Mouse (Mus musculus) midbrain, postnatal 0 days (tissue): ENCODE results near the gene Olig1. TPM values are rescaled to one million over a fixed set of nuclear protein-coding genes. Genes with fewer than 3 reads are reported as not detected.

Experiments
- ATAC-seq: fragments of 200-750 bp; cut with Nextera tagmentation; 2 replicates; pipeline ENCODE4 v1.8.0; 2017; ENCODE audit warnings: moderate number of reproducible peaks, mild to moderate bottlenecking, moderate TSS enrichment, moderate library complexity; ENCODE audit not compliant: low FRiP score
- DNase-seq: peaks from one replicate; pipeline ENCODE4 v3.0.0-alpha.2; 2015; ENCODE audit warnings: low spot score
- H3K27ac ChIP-seq: fragments of 300-500 bp; sonication (generic); 2 replicates; pipeline ENCODE4 v1.5.1; 2014; ENCODE audit warnings: low read depth, mild to moderate bottlenecking, low read length, mixed read lengths
- H3K27me3 ChIP-seq: fragments of 300-500 bp; sonication (generic); 2 replicates; pipeline ENCODE4 v1.6.1; 2014; ENCODE audit warnings: low read length, control low read depth, mixed read lengths; ENCODE audit not compliant: insufficient read depth
- H3K36me3 ChIP-seq: fragments of 300-500 bp; sonication (generic); 2 replicates; pipeline ENCODE4 v1.6.1; 2014; ENCODE audit warnings: low read length, control low read depth, mixed read lengths; ENCODE audit not compliant: insufficient read depth
- H3K4me1 ChIP-seq: fragments of 300-500 bp; sonication (generic); 2 replicates; pipeline ENCODE4 v1.6.1; 2014; ENCODE audit warnings: mild to moderate bottlenecking, control low read depth, antibody characterized with exemption, low read length, mixed read lengths; ENCODE audit not compliant: insufficient read depth
- H3K4me2 ChIP-seq: fragments of 300-500 bp; sonication (generic); 2 replicates; pipeline ENCODE4 v1.6.1; 2014; ENCODE audit warnings: low read depth, mild to moderate bottlenecking, low read length, mixed read lengths; ENCODE audit not compliant: poor library complexity, severe bottlenecking
- H3K4me3 ChIP-seq: fragments of 300-500 bp; sonication (generic); 2 replicates; pipeline ENCODE4 v1.5.1; 2014; ENCODE audit warnings: low read depth, mild to moderate bottlenecking, low read length, moderate library complexity
- H3K9ac ChIP-seq: fragments of 300-500 bp; sonication (generic); replicated peaks from 2 replicates; pipeline ENCODE4 v1.6.1; 2014; ENCODE audit warnings: mild to moderate bottlenecking, low read length, moderate library complexity, mixed read lengths; ENCODE audit not compliant: poor library complexity, severe bottlenecking
- H3K9me3 ChIP-seq: fragments of 300-500 bp; sonication (generic); 2 replicates; pipeline ENCODE4 v1.6.1; 2016; ENCODE audit warnings: low read length, control low read depth
- CTCF ChIP-seq: IDR thresholded peaks from 2 replicates; pipeline ENCODE4 v1.5.1; 2016; ENCODE audit warnings: antibody characterized with exemption, mild to moderate bottlenecking
- WGBS: fragments of 180-500 bp; shearing (Covaris S2); extraction: QIAGEN DNeasy Blood & Tissue Kit; methylation state at CpG from one replicate; pipeline ENCODE4 v1.1.7; 2014; 5-methylcytosine and 5-hydroxymethylcytosine counted together
- polyA plus RNA-seq: library from polyadenylated mRNA; unstranded; fragments of >200 nt; fragmentation: Nextera tagmentation; extraction: Ambion mirVana; gene quantifications from 2 replicates; pipeline ENCODE4 v1.2.1, GENCODE M21; 2015
- total RNA-seq: library from RNA; depleted of rRNA; stranded (reverse); fragments of >200 nt; gene quantifications from 2 replicates; pipeline ENCODE4 v1.2.3, GENCODE M21; 2014

Olig1 gene
- total and polyA plus RNA-seq, 2 experiments from 2014 or later: 167 to 196 TPM

- ATAC-seq: no peak
- peak; percentile 59 for TF ChIP-seq CTCF
- Histone ChIP-seq H3K9me3 (no peaks in the 10 kb centered on the region), H3K4me2 (peak overlapping the region; percentile 29), H3K27me3 (peaks cover 70% of the 10 kb centered on the region), H3K9ac (no peak overlapping the region), H3K4me3 (peak overlapping the region; percentile 36), H3K36me3 (no peaks in the 10 kb centered on the region), H3K27ac (no peak overlapping the region), H3K4me1 (peaks cover 8% of the 10 kb centered on the region)
- DNase-seq: no peak
- 2% methylated on average over 26 of the region's 26 CpGs for WGBS
Observed at GRCm38 (mm10) chr16:91224481-91225232, 44.9 kb upstream of the Olig1 start.

GRCm38 (mm10) chr16:91225233-91226037 lies 44.1 kb upstream of the Olig1 start, which contains the start of gene Olig2:
TSS of gene Olig2 (plus strand) at chr16:91225457.
- 1% methylated on average over 52 of the region's 53 CpGs for WGBS
- peak within 1 kb of the TSS; percentile 48 for H3K9ac ChIP-seq
- DNase-seq (peak; percentile 82), ATAC-seq (peak; percentile 82)
- peak within 1 kb of the TSS; percentile 36 for H3K4me3 ChIP-seq
- peak within 1 kb of the TSS; percentile 29 for H3K4me2 ChIP-seq
- peak within 1 kb of the TSS; percentile 47; the same call in 1 of the 2 replicates for H3K27ac ChIP-seq
- H3K27me3 ChIP-seq: peaks cover 70% of the 10 kb centered on the region
- no peaks in the 10 kb centered on the region for H3K9me3 ChIP-seq
- no peak for TF ChIP-seq CTCF
- H3K4me1 ChIP-seq: peaks cover 6% of the 10 kb centered on the region; the same call in 1 of the 2 replicates
- H3K36me3 ChIP-seq: no peaks in the 10 kb centered on the region

GRCm38 (mm10) chr16:91226038-91226882 lies 43.3 kb upstream of the Olig1 start:
- H3K9me3 ChIP-seq: no peaks in the 10 kb centered on the region
- H3K36me3 ChIP-seq: no peaks in the 10 kb centered on the region
- no peak for ATAC-seq
- WGBS: under 1% methylated on average over 60 of the region's 60 CpGs
- peaks cover 6% of the 10 kb centered on the region; the same call in 1 of the 2 replicates for H3K4me1 ChIP-seq
- H3K27me3 ChIP-seq: peaks cover 70% of the 10 kb centered on the region
- peak overlapping the region; percentile 22 for H3K4me2 ChIP-seq
- H3K9ac ChIP-seq: peak overlapping the region; percentile 48
- peak overlapping the region; percentile 36 for H3K4me3 ChIP-seq
- no peak for TF ChIP-seq CTCF
- H3K27ac ChIP-seq: peak overlapping the region; percentile 47; the same call in 1 of the 2 replicates
- DNase-seq: no peak

GRCm38 (mm10) chr16:91226883-91227759 lies 42.5 kb upstream of the Olig1 start:
- Histone ChIP-seq H3K27me3 (peaks cover 69% of the 10 kb centered on the region), H3K9ac (peak overlapping the region; percentile 48), H3K9me3 (no peaks in the 10 kb centered on the region), H3K27ac (peak overlapping the region; percentile 26; the same call in 1 of the 2 replicates), H3K4me1 (peaks cover 6% of the 10 kb centered on the region; the same call in 1 of the 2 replicates), H3K36me3 (no peaks in the 10 kb centered on the region), H3K4me2 (peak overlapping the region; percentile 22), H3K4me3 (peak overlapping the region; percentile 36)
- ATAC-seq (no peak), DNase-seq (no peak)
- no peak for TF ChIP-seq CTCF
- WGBS: 1% methylated on average over 57 of the region's 85 CpGs

- H3K9me3 ChIP-seq: no peaks in the 10 kb centered on the region
- DNase-seq (no peak), ATAC-seq (no peak)
- no peaks in the 10 kb centered on the region for H3K4me1 ChIP-seq
- H3K4me3 ChIP-seq: peak overlapping the region; percentile 36
- H3K36me3 ChIP-seq: no peaks in the 10 kb centered on the region
- H3K4me2 ChIP-seq: no peak overlapping the region
- TF ChIP-seq CTCF: no peak
- H3K27me3 ChIP-seq: peaks cover 67% of the 10 kb centered on the region
- 0 out of 2 replicates have a peak overlapping the region, but pooled peaks have one; percentile 13 for H3K9ac ChIP-seq
- WGBS: 1% methylated on average over 6 of the region's 6 CpGs
- no peak overlapping the region for H3K27ac ChIP-seq
Observed at GRCm38 (mm10) chr16:91227760-91228043, 41.9 kb upstream of the Olig1 start.
